Mouse (Mus musculus): ENCODE results near the gene Pou2f1. TPM values are rescaled to one million over a fixed set of nuclear protein-coding genes. Genes with fewer than 3 reads are reported as not detected.
A peak's percentile ranks its signal among the peaks of the same experiment; 100 is the strongest.

Gene Pou2f1
- polyA plus RNA-seq, 1 experiment from 2014 or later: 17.3 TPM

DNA sequence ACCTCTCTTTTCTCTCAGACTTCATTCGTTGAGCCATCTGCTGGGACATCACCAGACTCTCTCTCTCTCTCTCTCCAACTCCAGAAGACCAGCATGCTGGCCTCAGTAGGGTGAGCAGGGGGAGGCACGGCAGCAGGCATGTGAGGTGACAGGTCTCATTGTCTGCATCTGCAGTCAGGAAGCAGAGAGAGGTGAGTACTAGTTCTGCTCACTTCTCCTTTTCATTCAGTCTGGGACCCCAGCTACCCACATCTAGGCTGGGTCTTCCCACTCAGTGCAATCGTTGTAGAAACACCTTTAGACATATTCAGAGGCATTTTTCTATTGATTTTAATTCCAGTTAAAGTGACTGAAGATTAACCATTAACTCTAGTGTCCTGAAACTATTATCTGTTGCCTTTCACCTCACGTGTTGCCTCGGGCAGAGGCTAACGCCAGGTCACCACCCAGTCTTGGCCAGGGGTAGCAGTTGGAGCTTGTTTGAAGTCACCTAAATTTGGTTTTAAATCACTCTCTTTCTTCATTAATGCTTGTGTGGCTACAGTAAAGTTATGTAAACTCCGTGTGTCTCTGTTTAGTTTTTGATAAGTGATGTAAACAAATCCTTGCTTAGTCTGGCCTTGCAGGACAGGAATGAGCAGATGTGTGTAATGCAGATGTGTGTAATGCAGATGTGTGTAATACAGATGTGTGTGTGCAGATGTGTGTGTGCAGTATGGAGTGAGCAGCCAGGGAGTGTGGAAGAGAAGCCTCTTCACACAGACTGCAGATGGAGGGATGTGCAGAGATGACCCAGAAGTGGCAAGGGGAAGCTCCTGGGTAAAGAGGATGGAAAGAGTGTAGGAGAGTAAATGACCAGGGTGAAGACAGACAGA lies 29.4 kb upstream of the Pou2f1 start:
- WGBS: 64% methylated on average over 7 of the region's 7 CpGs
- no peak overlapping the region for H3K4me3 ChIP-seq

DNA sequence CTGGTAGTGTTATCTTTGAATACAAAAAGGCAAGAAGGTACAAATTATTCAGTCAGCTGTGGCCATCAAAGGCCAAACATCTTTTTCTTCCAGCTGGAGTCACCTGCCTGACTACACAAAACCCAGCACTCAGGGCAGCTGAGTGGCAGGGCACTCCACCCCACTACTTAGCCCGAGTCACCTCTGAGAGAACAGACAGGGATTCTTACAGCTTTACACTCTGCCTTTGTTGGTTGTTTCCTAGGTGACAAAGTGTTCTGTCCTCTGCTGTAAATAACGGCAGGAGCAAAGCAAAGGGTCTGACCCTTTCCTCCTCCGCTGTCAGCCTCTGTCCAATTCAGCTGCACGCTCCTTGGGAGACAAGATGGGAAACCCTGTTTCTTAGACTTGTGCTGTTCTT lies 21.5 kb upstream of the Pou2f1 start:
- ATAC-seq (ENCODE audit: low FRiP score, low read depth): no peak

More for the DNA sequence above, 29.4 kb upstream of the Pou2f1 start:
- Histone ChIP-seq H3K36me3 (no peaks in the 10 kb centered on the region), H3K9me3 (no peaks in the 10 kb centered on the region), H3K4me2 (no peak overlapping the region), H3K9ac (no peak overlapping the region), H3K27me3 (no peaks in the 10 kb centered on the region), H3K27ac (replicated peaks) (no peak overlapping the region), H3K4me1 (replicated peaks) (no peaks in the 10 kb centered on the region)
- no peak for ATAC-seq (ENCODE audit: low FRiP score, low read depth)

DNA sequence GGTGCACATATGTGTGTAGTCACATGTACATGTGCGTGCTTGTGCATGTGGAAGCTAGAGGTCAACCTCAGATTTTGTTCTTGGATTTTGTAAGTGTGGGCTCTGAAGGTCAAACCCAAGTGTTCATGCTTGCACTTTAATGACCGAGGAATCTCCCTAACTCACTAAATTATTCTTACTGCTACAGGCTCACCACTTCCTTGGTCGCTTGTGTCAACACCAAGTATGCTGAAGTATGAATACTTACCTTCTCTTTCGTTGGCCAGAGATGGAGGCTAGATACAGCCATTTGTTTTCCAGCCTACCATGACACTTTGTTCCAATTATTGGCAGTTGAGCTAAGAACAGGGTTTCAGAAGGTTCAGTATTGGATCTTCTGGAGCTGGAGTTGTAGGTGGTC lies 14.7 kb upstream of the Pou2f1 start:
- Histone ChIP-seq H3K27ac (replicated peaks) (no peak overlapping the region), H3K4me3 (no peak overlapping the region), H3K36me3 (no peaks in the 10 kb centered on the region), H3K9me3 (no peaks in the 10 kb centered on the region), H3K4me1 (replicated peaks) (no peaks in the 10 kb centered on the region), H3K27me3 (no peaks in the 10 kb centered on the region), H3K9ac (no peak overlapping the region), H3K4me2 (no peak overlapping the region)
- WGBS: 94% methylated on average over 4 of the region's 4 CpGs
- no peak for ATAC-seq (ENCODE audit: low FRiP score, low read depth)

More for the DNA sequence above, 21.5 kb upstream of the Pou2f1 start:
- no peaks in the 10 kb centered on the region for H3K4me1 ChIP-seq (replicated peaks)
- no peaks in the 10 kb centered on the region for H3K9me3 ChIP-seq
- no peak overlapping the region for H3K4me2 ChIP-seq
- H3K4me3 ChIP-seq: no peak overlapping the region
- 16% methylated on average over 4 of the region's 4 CpGs for WGBS
- no peaks in the 10 kb centered on the region for H3K27me3 ChIP-seq
- no peak overlapping the region for H3K9ac ChIP-seq
- H3K27ac ChIP-seq (replicated peaks): no peak overlapping the region
- no peaks in the 10 kb centered on the region for H3K36me3 ChIP-seq

DNA sequence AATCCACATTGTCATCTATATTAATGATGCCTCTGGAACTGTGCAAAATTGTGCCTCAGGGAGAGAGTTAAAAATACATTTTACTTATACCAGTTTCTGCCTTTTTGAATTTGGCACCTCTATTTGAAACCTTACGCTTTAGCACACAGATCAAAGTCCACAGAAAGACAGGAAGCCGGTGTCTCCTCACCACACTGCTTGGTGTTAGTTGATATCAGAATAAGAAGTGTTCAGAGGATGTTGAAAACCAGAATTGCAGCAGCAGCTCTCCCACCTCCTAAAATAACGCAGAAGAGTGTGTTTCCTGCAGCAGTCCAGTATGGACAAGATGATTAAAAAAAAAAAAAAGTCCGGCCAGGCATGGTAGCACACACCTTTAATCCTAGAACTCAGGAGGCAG lies 13.8 kb upstream of the Pou2f1 start:
- Histone ChIP-seq H3K4me3 (no peak overlapping the region), H3K9ac (no peak overlapping the region), H3K9me3 (no peaks in the 10 kb centered on the region), H3K27me3 (no peaks in the 10 kb centered on the region), H3K27ac (replicated peaks) (no peak overlapping the region), H3K4me2 (no peak overlapping the region), H3K36me3 (no peaks in the 10 kb centered on the region), H3K4me1 (replicated peaks) (no peaks in the 10 kb centered on the region)
- 83% methylated on average over 4 of the region's 4 CpGs for WGBS
- no peak for ATAC-seq (ENCODE audit: low FRiP score, low read depth)

DNA sequence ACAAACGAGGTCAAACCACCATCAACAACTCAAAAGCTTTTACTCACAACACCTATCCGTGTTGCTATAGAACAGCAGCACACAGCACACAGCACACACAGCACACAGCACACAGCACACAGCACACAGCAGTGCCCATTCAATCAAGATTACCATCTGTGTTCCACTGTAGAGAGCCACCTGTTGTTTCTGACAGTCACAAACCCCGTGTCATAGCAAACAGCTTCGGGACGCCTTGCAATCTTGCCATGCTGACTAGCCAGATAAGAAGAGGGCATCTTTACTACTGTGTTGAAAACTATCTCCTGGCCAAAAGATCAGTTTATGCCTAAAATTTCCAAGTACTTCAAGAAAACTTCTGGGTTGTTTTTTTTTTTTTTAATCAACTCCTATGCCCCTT lies 12.1 kb upstream of the Pou2f1 start:
- ATAC-seq (ENCODE audit: low FRiP score, low read depth): no peak
- 64% methylated on average over 5 of the region's 5 CpGs for WGBS
- Histone ChIP-seq H3K36me3 (no peaks in the 10 kb centered on the region), H3K27me3 (no peaks in the 10 kb centered on the region), H3K4me2 (no peak overlapping the region), H3K9ac (no peak overlapping the region), H3K4me3 (no peak overlapping the region), H3K27ac (replicated peaks) (no peak overlapping the region), H3K4me1 (replicated peaks) (no peaks in the 10 kb centered on the region), H3K9me3 (no peaks in the 10 kb centered on the region)

DNA sequence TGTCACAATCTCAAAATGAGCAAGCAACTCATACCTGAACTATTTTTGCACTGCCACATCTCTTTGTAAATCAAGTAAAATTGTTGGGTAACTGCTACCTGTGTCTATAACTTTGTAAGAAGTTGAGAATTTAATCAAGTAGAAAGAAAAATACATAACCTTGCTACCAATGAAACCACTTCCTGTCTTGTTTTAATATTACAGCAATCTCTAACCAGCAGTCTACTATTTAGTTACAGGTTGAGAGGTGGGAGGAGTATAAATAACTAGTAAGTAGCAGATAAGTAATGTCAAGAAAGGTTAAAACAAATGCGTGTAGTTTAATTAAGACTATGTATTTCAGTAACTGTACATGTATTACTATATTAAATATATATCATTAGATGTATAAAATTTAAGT lies 7.6 kb upstream of the Pou2f1 start:
- Histone ChIP-seq H3K4me3 (no peak overlapping the region), H3K9me3 (no peaks in the 10 kb centered on the region), H3K27ac (replicated peaks) (no peak overlapping the region), H3K9ac (no peak overlapping the region), H3K27me3 (no peaks in the 10 kb centered on the region), H3K4me1 (replicated peaks) (no peaks in the 10 kb centered on the region), H3K4me2 (no peak overlapping the region), H3K36me3 (no peaks in the 10 kb centered on the region)
- WGBS: 98% methylated on average over 1 of the region's 1 CpGs
- ATAC-seq (ENCODE audit: low FRiP score, low read depth): no peak

DNA sequence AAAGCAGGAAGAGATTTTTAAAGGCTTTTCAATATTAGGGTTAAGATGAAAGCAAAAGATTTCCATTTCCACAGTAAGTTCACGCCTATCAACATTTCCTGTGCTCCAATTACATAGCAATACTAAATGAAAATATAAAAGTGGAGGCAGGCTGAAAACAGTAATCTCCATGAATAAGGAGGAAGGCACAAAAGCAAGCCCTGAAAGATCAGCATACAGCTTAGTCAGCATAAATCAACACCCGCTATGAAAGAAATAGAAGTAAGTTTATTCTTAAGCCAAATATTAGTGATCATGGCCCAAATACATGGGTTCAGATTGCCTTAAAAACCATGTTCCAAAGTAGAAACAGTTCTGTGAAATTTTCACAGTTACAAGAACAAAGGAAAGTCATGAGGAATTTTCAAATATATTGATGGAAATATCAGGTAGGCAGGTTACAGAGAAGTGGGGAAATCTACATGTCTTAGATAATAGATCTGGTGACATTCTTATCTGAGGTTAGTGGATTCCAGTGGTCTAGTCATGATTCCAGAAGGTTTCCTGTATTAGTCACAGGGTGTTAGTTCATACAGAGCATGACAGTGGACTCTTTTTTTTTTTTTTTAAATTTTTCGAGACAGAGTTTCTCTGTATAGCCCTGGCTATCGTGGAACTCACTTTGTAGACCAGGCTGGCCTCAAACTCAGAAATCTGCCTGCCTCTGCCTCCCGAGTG lies 6.3 kb upstream of the Pou2f1 start:
- Histone ChIP-seq H3K4me1 (replicated peaks) (0 out of 2 replicates have a peak, but pooled peaks cover 2% of the 10 kb centered on the region), H3K9ac (no peak overlapping the region), H3K27ac (replicated peaks) (no peak overlapping the region), H3K4me2 (no peak overlapping the region), H3K27me3 (no peaks in the 10 kb centered on the region), H3K36me3 (no peaks in the 10 kb centered on the region), H3K9me3 (no peaks in the 10 kb centered on the region), H3K4me3 (no peak overlapping the region)
- WGBS: 90% methylated on average over 5 of the region's 5 CpGs
- no peak for ATAC-seq (ENCODE audit: low FRiP score, low read depth)

DNA sequence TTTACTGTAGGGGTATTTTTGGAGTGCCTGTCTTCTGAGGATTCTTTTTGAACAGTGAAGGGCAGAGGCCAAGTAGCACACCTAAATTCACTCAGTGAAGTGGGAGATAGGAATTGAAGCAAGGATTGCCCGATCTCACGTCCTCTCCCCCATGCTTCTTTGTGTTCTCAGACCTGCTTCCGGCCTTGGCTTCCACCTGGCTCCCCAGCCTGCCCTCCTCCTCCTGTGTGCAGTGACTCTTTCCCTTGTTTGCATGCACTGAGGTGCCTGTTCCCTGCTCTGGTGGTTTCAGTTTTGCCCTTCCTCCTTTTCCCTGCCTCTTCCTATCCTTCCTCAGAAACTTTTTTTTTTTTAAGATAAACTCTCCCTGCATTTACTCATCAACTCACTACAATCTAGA lies 4.5 kb upstream of the Pou2f1 start:
- no peaks in the 10 kb centered on the region for H3K9me3 ChIP-seq
- ATAC-seq (ENCODE audit: low FRiP score, low read depth): no peak
- no peak overlapping the region for H3K4me2 ChIP-seq
- H3K9ac ChIP-seq: no peak overlapping the region
- H3K27me3 ChIP-seq: no peaks in the 10 kb centered on the region
- no peak overlapping the region for H3K4me3 ChIP-seq
- H3K36me3 ChIP-seq: no peaks in the 10 kb centered on the region
- 0 out of 2 replicates have a peak, but pooled peaks cover 2% of the 10 kb centered on the region for H3K4me1 ChIP-seq (replicated peaks)
- WGBS: 75% methylated on average over 3 of the region's 3 CpGs
- H3K27ac ChIP-seq (replicated peaks): no peak overlapping the region

DNA sequence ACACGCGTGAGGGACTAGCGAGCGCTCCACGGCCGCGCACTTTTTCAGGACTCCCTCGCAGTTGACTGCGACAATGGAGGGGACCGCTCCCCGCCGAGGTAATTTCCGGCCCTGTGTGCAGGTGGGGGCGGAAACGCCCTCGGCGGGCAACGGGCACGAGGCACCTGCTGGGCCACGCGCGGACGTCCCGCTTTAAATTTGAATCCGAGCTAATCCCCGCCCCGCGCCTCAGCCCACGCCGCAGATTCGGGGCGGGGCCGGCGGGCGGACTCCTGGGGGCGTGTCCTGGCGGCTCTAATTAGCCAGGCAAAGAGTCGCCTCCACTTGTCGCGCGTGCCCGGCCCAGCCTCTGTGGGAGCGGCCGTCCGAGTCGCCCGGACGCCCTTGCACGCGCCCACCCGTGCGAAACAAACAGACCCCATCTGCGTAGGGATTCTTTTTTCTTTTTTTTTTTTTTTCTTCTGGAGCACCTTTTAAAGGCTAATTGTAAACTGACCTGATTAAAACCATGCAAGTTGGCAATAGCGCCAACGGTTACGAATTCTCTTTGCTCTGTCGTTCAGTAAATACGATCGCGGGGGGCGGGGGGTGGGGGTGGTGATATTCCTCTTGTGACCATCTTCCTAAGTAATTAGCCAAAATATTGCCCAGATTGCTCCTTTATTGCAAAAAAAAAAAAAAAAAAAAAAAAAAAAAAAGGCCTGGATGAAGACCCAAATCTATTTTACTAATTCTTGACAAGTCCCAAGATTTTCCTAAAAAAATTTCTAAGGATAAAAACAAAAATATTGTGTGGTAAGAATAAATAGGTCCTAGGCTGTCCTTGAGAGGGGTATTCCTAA lies 924 bp upstream of the Pou2f1 start:
- H3K27ac ChIP-seq (replicated peaks): peak overlapping the region; percentile 76
- H3K4me2 ChIP-seq: peak overlapping the region; percentile 57
- peaks cover 28% of the 10 kb centered on the region for H3K4me1 ChIP-seq (replicated peaks)
- peak; percentile 85 for ATAC-seq (ENCODE audit: low FRiP score, low read depth)
- no peaks in the 10 kb centered on the region for H3K27me3 ChIP-seq
- H3K4me3 ChIP-seq: peak overlapping the region; percentile 98
- no peaks in the 10 kb centered on the region for H3K9me3 ChIP-seq
- H3K36me3 ChIP-seq: no peaks in the 10 kb centered on the region
- WGBS: under 1% methylated on average over 61 of the region's 61 CpGs
- peak overlapping the region; percentile 33 for H3K9ac ChIP-seq

DNA sequence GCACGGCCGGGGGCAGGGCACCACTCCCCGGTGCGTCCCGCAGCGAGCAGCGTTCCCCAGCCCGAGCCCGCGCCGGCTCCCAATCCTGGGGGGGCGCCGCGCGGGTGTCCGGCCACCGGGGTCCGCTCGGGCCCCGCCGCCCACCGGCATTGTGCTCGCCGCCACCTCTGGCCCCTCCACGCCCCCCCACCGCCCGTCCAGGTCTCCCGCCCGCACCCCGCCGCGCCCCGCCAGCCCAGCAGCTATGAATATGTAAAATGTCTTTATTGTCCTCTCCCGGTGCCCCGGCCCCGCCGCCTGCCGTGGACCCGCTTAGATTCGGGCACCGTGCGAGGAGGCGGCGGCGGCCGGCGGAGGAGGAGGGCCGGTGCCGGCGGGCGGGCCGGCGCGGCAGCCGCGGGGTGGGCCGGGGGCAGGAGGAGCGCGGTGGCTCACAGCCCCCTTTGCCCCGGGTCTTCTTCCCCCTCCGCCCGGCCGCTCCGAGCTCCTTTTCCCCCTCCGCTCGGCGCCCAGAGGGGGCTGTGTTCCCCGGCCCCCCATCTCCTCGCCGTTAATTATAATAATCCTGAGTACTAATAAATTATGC lies 481 bp downstream of the Pou2f1 start:
- under 1% methylated on average over 49 of the region's 70 CpGs for WGBS
- H3K27ac ChIP-seq (replicated peaks): peak overlapping the region; percentile 91
- H3K9me3 ChIP-seq: no peaks in the 10 kb centered on the region
- H3K27me3 ChIP-seq: no peaks in the 10 kb centered on the region
- peaks cover 28% of the 10 kb centered on the region for H3K4me1 ChIP-seq (replicated peaks)
- H3K9ac ChIP-seq: peak overlapping the region; percentile 99
- H3K4me2 ChIP-seq: peak overlapping the region; percentile 86
- H3K4me3 ChIP-seq: peak overlapping the region; percentile 98
- peak; percentile 52 for ATAC-seq (ENCODE audit: low FRiP score, low read depth)
- no peaks in the 10 kb centered on the region for H3K36me3 ChIP-seq

DNA sequence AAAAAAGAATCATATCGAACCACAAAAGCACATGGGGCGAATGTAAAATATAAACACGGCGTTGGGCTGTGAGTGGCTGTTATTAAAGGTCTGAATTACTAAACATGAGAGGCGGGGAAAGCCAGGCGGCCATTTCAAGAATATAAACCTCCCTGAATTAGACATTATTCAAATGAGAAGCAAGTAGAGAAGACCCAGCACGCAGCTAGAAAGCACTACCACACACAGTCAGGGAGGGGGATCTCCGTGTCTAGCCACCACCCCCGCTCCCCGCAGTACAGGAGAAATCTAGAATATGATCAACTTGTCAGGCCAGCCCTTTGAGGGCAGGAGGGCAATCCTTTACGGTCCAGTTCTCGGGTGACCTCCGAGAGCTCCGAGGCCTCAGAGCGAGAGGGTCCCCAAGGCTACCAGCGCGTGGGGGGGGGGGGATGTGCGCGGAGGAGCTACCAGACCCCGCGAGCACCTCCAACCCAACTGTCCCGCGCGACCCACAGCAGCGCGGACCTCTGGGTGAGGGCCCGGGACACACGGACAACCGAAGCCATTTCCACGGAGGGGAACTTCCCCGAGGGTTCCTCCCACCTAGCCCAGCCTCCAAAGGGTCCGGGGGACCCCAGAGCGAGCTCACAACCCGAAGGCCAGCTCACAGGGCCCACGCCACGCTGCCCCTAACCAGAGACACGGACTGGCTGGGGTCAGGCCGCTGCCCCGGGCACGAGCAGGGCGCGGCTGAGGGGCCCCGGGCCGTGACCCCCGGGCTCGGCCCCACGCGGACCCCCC lies 1.2 kb downstream of the Pou2f1 start:
- peak; percentile 21; the same call in 1 of the 2 replicates for ATAC-seq (ENCODE audit: low FRiP score, low read depth)
- peak overlapping the region; percentile 99 for H3K9ac ChIP-seq
- peak overlapping the region; percentile 91 for H3K27ac ChIP-seq (replicated peaks)
- H3K4me1 ChIP-seq (replicated peaks): peaks cover 28% of the 10 kb centered on the region
- H3K9me3 ChIP-seq: no peaks in the 10 kb centered on the region
- H3K4me3 ChIP-seq: peak overlapping the region; percentile 98
- WGBS: under 1% methylated on average over 46 of the region's 48 CpGs
- H3K36me3 ChIP-seq: no peaks in the 10 kb centered on the region
- H3K4me2 ChIP-seq: peak overlapping the region; percentile 86
- H3K27me3 ChIP-seq: no peaks in the 10 kb centered on the region
